Mouse (Mus musculus) megakaryocyte, embryonic 14.5 days (primary cell): ENCODE measurements at regions not wholly inside any gene's neighbourhood (a gene's known extent, or its start where the extent isn't known, plus 50 kb on each side); places are given as distances from the start of the nearest gene placed in this dataset.

Source experiments
- H3K27me3 ChIP-seq: replicated peaks from 2 replicates; pipeline ENCODE3; 2012; ENCODE audit warnings: inconsistent platforms
- H3K36me3 ChIP-seq: replicated peaks from 2 replicates; pipeline ENCODE3; 2012; ENCODE audit warnings: low read length, inconsistent platforms, mixed read lengths
- H3K4me1 ChIP-seq: 2 replicates; pipeline ENCODE4 v1.6.1; 2012; ENCODE audit warnings: inconsistent platforms
- H3K4me3 ChIP-seq: replicated peaks from 2 replicates; pipeline ENCODE3; 2012; ENCODE audit warnings: moderate library complexity, mild to moderate bottlenecking, inconsistent platforms
- H3K9me3 ChIP-seq: 2 replicates; pipeline ENCODE4 v1.6.1; 2012; ENCODE audit warnings: inconsistent platforms
- FLI1 ChIP-seq: IDR thresholded peaks from 2 replicates; pipeline ENCODE4 v1.6.1; 2012; ENCODE audit warnings: low read length, inconsistent platforms, mixed read lengths
- GATA1 ChIP-seq: IDR thresholded peaks from 3 replicates; pipeline ENCODE4 v1.6.1; 2012; ENCODE audit warnings: mixed read lengths, low read length, inconsistent platforms, borderline replicate concordance

DNA sequence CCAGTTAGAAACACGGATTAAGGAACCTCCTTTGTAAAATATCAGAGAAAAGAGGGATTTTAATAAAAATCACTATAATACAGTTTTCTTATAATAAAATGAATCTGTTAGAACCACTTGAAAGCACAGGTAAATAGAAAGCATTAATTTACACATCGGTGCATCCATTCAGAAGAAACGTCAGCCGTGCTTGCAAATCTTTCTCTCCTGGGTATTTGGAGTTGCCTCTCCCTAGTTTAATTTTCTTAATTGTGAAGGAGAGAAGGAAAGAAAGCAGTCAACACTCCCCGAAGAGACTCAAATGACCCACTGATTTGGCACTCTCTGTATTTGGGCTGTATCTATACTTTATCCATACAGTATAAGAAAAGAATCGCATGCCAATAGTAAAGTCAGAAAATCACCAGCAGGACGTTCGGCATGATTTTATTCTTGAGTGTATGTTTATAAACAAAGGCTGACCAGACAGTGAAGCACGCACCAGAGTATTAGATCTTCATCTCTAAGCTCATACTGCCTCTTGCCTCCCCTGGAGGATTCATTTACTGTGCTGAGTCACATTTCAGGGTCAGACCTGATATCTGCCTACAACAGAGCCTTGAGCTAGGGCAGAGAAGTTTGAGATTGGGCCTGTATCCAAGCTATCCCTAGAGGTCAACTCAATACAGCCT, 291.6 kb upstream of the Map3k7 start:
- H3K9me3 ChIP-seq = peaks cover 4% of the 10 kb centered on the region; the same call in 1 of the 2 replicates
- H3K4me3 ChIP-seq = no peak overlapping the region
- no peaks in the 10 kb centered on the region for H3K4me1 ChIP-seq
- no peaks in the 10 kb centered on the region for H3K36me3 ChIP-seq
- TF ChIP-seq GATA1 (no peak), FLI1 (no peak)
- H3K27me3 ChIP-seq = no peaks in the 10 kb centered on the region

DNA sequence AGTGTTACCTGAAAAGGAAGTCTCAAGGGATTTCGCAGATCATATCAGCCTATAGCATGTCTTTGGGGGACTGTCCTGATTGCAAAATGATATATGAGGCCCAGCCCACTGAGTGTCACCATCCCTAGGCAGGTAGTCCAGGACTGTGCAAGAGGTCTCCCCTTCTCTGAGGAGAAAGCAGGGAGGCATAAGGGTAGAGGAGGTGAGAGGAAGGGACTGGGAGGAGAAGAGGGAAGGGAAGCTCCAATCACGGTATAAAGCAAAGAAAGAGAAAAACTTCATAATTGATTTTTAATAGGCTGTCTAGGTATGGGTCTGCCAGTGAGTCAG, 291.1 kb upstream of the Map3k7 start:
- Histone ChIP-seq H3K36me3 (no peaks in the 10 kb centered on the region), H3K9me3 (peaks cover 4% of the 10 kb centered on the region; the same call in 1 of the 2 replicates), H3K4me3 (no peak overlapping the region), H3K4me1 (no peaks in the 10 kb centered on the region), H3K27me3 (no peaks in the 10 kb centered on the region)
- TF ChIP-seq GATA1 = no peak
- no peak for TF ChIP-seq FLI1

DNA sequence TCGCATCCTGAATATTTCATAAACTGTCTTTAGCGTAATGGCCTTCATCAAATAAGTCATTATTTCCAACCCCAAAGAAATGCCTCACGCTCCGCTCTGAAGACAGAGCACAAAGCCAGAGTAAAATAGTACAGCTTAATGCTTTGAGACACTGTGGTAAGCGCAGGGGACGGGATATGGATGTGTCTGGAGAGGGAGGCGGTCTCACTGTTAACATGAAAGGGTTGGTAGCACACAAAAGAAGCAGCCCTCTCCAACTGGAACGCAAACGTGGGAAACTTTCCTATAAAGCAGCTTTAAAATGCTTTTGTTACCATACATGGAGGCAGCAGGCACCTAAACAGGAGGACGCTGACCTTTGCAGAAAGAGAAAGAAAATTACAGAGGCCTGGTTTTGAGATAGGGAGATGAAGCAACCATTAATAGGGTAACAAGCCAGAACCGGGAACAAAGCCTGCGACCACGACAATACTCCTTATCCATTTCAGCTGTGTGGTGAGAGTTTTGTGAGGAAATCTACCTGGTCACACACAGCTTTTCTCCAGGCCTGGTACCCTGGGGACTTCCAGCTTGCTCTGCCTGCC, 284.8 kb upstream of the Map3k7 start:
- Histone ChIP-seq H3K36me3 (no peaks in the 10 kb centered on the region), H3K27me3 (no peaks in the 10 kb centered on the region), H3K4me1 (no peaks in the 10 kb centered on the region), H3K4me3 (no peak overlapping the region), H3K9me3 (peaks cover 14% of the 10 kb centered on the region; the same call in 1 of the 2 replicates)
- no peak for TF ChIP-seq GATA1
- no peak for TF ChIP-seq FLI1

DNA sequence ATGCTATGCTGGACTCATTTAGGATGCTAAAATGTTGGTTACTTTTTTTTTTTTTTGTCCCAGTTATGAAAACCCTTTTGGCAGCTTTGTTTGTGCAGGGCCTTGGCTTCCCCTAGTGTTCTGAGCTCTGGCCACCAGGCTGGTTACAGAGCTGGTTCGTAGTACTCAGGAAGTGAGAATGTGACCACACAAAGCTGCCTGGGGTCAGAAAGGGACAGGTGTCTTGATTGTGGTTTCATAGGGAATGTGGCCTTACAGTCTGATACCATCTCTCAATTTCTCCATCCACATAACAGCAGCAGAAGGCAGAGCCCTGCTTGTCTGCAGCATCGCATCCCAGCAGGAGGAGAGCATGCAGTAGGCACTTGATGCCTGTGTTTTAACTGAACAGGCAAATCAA, 282.9 kb upstream of the Map3k7 start:
- H3K27me3 ChIP-seq = no peaks in the 10 kb centered on the region
- H3K36me3 ChIP-seq = no peaks in the 10 kb centered on the region
- no peaks in the 10 kb centered on the region for H3K4me1 ChIP-seq
- no peak for TF ChIP-seq FLI1
- TF ChIP-seq GATA1 = no peak
- peaks cover 18% of the 10 kb centered on the region; the same call in 1 of the 2 replicates for H3K9me3 ChIP-seq
- no peak overlapping the region for H3K4me3 ChIP-seq

DNA sequence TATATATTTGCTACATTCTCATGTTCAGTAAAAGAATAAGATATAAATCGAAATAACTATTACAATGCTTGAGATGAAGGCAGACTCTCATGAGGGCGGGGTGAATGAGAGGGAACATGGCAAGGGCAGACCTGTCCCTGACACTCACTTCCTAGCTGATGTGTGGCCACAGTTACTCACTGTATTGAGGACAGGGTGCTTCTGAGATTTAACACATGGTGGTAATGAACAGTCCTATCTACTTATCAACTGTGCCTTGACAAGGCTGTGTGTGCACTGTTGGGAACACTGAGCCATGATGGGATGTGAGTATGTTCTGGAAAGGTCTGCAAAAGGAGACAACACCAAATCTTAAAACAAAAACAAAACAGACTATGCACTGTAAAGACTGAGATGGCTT, 274.8 kb upstream of the Map3k7 start:
- Histone ChIP-seq H3K9me3 (0 out of 2 replicates have a peak, but pooled peaks cover 4% of the 10 kb centered on the region), H3K36me3 (no peaks in the 10 kb centered on the region), H3K4me3 (peak overlapping the region; percentile 50), H3K27me3 (no peaks in the 10 kb centered on the region), H3K4me1 (no peaks in the 10 kb centered on the region)
- TF ChIP-seq GATA1 = no peak
- TF ChIP-seq FLI1 = no peak

DNA sequence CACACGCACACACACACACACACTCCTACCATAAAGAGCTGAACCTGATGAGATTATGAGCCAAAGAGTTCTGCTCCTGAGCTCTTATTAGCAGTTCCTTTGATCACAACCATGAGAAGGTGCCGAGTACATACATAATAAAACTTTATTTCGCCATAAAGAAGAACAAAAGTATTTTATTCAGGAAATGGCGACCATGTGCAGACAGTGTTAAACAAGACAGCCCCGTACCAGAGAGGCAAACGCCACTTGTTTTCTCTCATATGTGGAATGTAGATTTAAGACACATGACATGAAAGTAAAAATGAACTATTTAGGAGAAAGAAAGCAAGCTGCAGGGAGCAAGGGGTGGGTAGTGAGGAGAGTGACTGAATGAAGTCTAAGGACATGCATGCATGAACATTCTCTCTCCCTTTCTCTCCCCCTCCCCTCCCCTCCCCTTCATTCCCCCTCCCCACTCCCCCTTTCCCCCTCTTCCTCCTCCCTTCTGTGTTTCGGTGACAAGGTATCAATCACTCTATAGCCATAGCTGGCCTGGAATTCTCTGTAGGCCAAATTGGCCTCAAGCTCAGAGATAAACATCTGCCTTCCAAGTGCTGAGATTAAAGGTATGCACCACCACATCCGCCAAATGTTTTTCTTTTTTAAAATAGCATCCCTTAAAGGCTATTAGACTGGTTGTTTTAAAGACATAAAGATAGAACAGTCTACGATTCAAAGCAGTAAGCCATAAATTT, 266.0 kb upstream of the Map3k7 start:
- Histone ChIP-seq H3K4me3 (no peak overlapping the region), H3K9me3 (0 out of 2 replicates have a peak, but pooled peaks cover 7% of the 10 kb centered on the region), H3K27me3 (no peaks in the 10 kb centered on the region), H3K36me3 (no peaks in the 10 kb centered on the region), H3K4me1 (no peaks in the 10 kb centered on the region)
- TF ChIP-seq FLI1 = no peak
- TF ChIP-seq GATA1 = no peak

DNA sequence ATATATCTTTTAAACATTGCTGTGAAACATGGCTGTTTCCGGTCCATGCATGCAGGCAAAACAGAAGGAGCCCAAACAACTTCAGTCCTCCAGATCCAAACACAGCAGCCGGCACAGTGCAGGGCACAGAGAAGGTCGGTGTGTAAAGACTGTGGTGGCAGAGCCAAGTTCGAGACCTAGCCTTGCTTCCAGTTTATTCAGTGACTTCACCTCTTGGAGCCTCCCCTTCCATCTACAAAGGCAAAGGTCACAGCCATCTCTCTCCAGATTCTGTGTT, 265.5 kb upstream of the Map3k7 start:
- no peaks in the 10 kb centered on the region for H3K4me1 ChIP-seq
- H3K36me3 ChIP-seq = no peaks in the 10 kb centered on the region
- TF ChIP-seq FLI1 (no peak), GATA1 (no peak)
- 0 out of 2 replicates have a peak, but pooled peaks cover 7% of the 10 kb centered on the region for H3K9me3 ChIP-seq
- no peaks in the 10 kb centered on the region for H3K27me3 ChIP-seq
- no peak overlapping the region for H3K4me3 ChIP-seq

DNA sequence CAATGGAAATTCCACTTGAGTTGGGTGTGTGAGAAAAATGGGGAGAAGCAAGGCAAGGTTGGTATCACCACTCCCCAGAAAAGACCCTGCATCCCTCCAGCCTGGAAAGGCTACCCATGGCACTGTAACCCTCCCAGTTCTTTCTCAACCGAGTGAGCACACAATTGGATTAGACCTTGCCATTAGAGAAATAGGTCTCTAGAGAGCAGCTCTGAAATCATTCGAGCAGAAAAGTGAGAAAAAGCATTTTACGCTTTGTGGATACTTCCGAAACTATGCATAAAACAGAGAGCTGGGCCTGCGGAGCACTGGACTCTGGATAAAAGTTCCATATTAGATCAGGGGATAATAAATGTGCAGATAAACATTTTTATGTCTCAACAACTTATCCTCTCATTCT, 264.6 kb upstream of the Map3k7 start:
- Histone ChIP-seq H3K9me3 (0 out of 2 replicates have a peak, but pooled peaks cover 13% of the 10 kb centered on the region), H3K4me1 (no peaks in the 10 kb centered on the region), H3K27me3 (no peaks in the 10 kb centered on the region), H3K36me3 (no peaks in the 10 kb centered on the region), H3K4me3 (no peak overlapping the region)
- no peak for TF ChIP-seq GATA1
- TF ChIP-seq FLI1 = no peak

DNA sequence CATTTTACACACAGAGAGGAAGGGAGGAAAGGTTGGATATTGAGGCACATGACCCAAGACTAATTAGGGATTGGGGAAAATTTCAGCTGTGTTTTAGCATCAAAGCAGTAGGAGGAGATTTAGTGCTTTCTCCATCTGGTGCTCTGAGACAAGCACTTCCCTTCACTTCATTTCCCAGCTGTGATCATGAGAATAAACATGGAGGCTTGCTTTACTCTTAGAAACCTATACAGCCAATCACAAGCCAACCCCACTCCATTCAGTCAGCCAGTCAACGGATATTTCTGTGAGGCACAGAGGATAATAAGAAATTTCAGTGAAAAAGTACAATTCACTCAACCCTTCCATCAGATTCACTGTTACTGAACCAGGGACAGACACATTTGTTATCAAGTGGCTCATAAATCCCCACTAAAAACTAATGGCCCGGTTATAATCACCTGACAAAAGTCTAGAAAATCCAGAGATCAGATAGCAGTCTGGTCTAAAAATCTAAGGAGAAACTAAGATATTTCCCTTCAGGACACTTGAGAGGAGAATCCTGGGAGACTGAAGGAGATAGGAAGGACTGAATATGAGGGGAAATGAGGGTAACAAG, 249.7 kb upstream of the Map3k7 start:
- TF ChIP-seq GATA1 = no peak
- no peak for TF ChIP-seq FLI1
- Histone ChIP-seq H3K27me3 (no peaks in the 10 kb centered on the region), H3K9me3 (peaks cover 12% of the 10 kb centered on the region; the same call in 1 of the 2 replicates), H3K36me3 (no peaks in the 10 kb centered on the region), H3K4me1 (no peaks in the 10 kb centered on the region), H3K4me3 (no peak overlapping the region)

DNA sequence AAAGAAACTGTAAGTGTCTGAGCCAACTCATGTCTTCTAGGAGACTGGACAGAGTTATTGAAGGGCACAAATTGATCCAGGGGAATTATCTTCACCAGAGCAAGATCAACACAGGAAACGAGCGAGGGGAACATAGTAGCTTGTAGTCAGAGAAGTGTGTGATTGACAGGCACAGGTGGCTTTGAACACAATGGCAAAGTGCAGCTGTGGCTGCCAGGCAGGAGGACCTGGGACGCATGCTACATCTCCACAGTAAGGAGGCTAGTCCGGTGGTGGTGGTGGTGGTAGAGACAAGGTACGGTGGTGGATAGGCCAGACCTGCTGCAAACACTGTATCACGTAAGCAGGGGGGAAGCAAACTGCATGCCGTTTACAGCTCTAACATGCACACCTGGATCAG, 240.4 kb upstream of the Map3k7 start:
- Histone ChIP-seq H3K4me1 (no peaks in the 10 kb centered on the region), H3K4me3 (peak overlapping the region; percentile 70), H3K27me3 (no peaks in the 10 kb centered on the region), H3K36me3 (no peaks in the 10 kb centered on the region), H3K9me3 (peaks cover 21% of the 10 kb centered on the region)
- TF ChIP-seq FLI1 (no peak), GATA1 (no peak)
